10 mouse cellular contexts compared by ENCODE assay signal in the genomic region with DNA sequence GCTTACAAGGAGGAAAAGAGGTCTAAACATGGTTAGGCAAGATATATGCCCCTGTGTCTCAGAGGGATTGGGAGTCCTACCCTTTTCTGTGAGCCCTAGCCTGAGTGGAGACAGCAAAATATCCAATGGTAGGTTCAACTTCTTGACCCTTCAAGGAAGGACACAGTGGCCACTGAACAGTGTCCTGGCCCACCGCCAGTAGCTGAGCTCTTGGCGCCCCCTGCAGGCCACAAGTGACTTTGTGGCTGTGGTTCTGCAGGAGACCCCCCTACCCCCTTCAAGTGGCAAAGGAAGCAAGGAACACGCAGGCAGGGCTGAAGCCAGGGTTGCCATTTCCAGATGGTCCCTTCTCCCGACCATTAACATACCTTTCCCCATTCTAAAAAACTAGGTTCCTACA. TPM values are rescaled to one million over a fixed set of nuclear protein-coding genes. Genes with fewer than 3 reads are reported as not detected.
DNase-seq lines count a peak whose midpoint lies in the region; TF ChIP-seq lines count a peak whose summit lies in the region.
"Had no signal": no experiment of that assay in that cellular context is flagged by ENCODE, and none has a peak within 500 bp of the region (broad histone marks: within the 10 kb centered on the region; RNA-seq: fewer than 3 reads in every experiment).

No protein-coding gene starts in this region.

- peak; percentile 90 for TF ChIP-seq CTCF in layer of hippocampus, adult 2 months (conservative IDR thresholded peaks at IDR 0.05)
- TF ChIP-seq CTCF in ES-Bruce4 (IDR thresholded peaks at IDR 0.05; ENCODE audit: low read depth, low read length), result peak; percentile 89
- peak; percentile 91 for TF ChIP-seq CTCF in liver, adult 2 months (IDR thresholded peaks at IDR 0.05; ENCODE audit: low read depth, low read length)

- WGBS in liver, adult 2 months, result 10% methylated on average over 4 of the region's 4 CpGs

- no peaks in the 10 kb centered on the region for H3K4me1 ChIP-seq in ES-Bruce4 (ENCODE audit: control insufficient read depth, insufficient read depth, low read length)
- no peaks in the 10 kb centered on the region for H3K4me1 ChIP-seq in liver, adult 2 months (ENCODE audit: control insufficient read depth, insufficient read depth, low read length)

- H3K27me3 ChIP-seq in ES-Bruce4 (ENCODE audit: control insufficient read depth, insufficient read depth, low read length, poor library complexity, severe bottlenecking), result no peaks in the 10 kb centered on the region
- H3K27me3 ChIP-seq in liver, adult 2 months (ENCODE audit: control insufficient read depth, insufficient read depth, low read length), result no peaks in the 10 kb centered on the region

- H3K9me3 ChIP-seq in ES-Bruce4 (replicated peaks; ENCODE audit: control insufficient read depth, insufficient read depth, low read length, poor library complexity, severe bottlenecking), result no peaks in the 10 kb centered on the region

- no peak overlapping the region for H3K27ac ChIP-seq in layer of hippocampus, adult 2 months
- H3K27ac ChIP-seq in ES-Bruce4 (ENCODE audit: insufficient read depth, low read length), result no peak overlapping the region
- no peak overlapping the region for H3K27ac ChIP-seq in liver, adult 2 months (replicated peaks; ENCODE audit: insufficient read depth, low read depth, low read length)
- H3K27ac ChIP-seq: macrophage had no signal

- no peak overlapping the region for H3K9ac ChIP-seq in ES-Bruce4 (ENCODE audit: low read depth, poor library complexity, severe bottlenecking)
- H3K9ac ChIP-seq in liver, adult 2 months (ENCODE audit: low read depth, low read length), result no peak overlapping the region

- peak in 1 of 2 experiments; percentile 49 for DNase-seq in layer of hippocampus, adult 2 months (ENCODE audit: low spot score in 2 of 2)
- DNase-seq in layer of hippocampus, adult 18-20 months (ENCODE audit: low spot score in 2 of 2), result no peak
- DNase-seq in adrenal gland, postnatal 36 days, result peak; percentile 75 to 83
- peak; percentile 33 to 46 for DNase-seq in gastrocnemius, postnatal 36 days
- peak; percentile 10 for DNase-seq in liver, adult 2 months (ENCODE audit: extremely low read depth, low read depth, low spot score)
- DNase-seq in skeletal muscle tissue, adult 2 months (ENCODE audit: low read depth, low spot score), result peak; percentile 48
- no peak for DNase-seq in layer of hippocampus, adult 11-12 months (ENCODE audit: low spot score)

- H3K4me3 ChIP-seq in layer of hippocampus, adult 2 months, result no peak overlapping the region
- H3K4me3 ChIP-seq in ES-Bruce4 (ENCODE audit: low read depth, low read length), result no peak overlapping the region
- H3K4me3 ChIP-seq in liver, adult 2 months (ENCODE audit: insufficient read depth, low read depth, low read length), result no peak overlapping the region
- H3K4me3 ChIP-seq: erythroblast, embryonic 14.5 days had no signal

- TF ChIP-seq EP300 in ES-Bruce4 (IDR thresholded peaks at IDR 0.05; ENCODE audit: insufficient read depth, low read depth, low read length), result no peak

- intact Hi-C loops in gastrocnemius, postnatal 36 days (cut with DNase I), result loop anchor here (5.0 kb wide), 2 partner anchors 101 to 126 kb away; no protein-coding TSS in a partner anchor

- no peaks in the 10 kb centered on the region for H3K79me2 ChIP-seq in liver, adult 2 months (ENCODE audit: control insufficient read depth, insufficient read depth, low read length)

- TF ChIP-seq POLR2A in ES-Bruce4 (IDR thresholded peaks at IDR 0.05; ENCODE audit: insufficient read depth, low read length), result no peak
- TF ChIP-seq POLR2A in liver, adult 2 months (IDR thresholded peaks at IDR 0.05; ENCODE audit: extremely low read depth, insufficient read depth, low read length), result no peak

- H3K36me3 ChIP-seq in ES-Bruce4 (ENCODE audit: control insufficient read depth, insufficient read depth, low read length, poor library complexity, severe bottlenecking), result no peaks in the 10 kb centered on the region
- H3K36me3 ChIP-seq in liver, adult 2 months (ENCODE audit: control insufficient read depth, insufficient read depth, low read length), result no peaks in the 10 kb centered on the region

RNA-seq across cellular contexts. Expression of a gene that starts 10.5 kb away (rescaled TPM):
- 1 to 10 TPM; 5.2 to 6.6 TPM for total RNA-seq in layer of hippocampus, adult 2 months (2021)
- 1 to 10 TPM; 5.6 to 7.2 TPM for total RNA-seq in layer of hippocampus, adult 18-20 months (2021)
- 4.1 and 4.3 TPM in 2 replicates for polyA plus RNA-seq in ES-Bruce4 (2011; ENCODE audit: insufficient read depth, insufficient read length, low read depth, missing spikeins)
- total RNA-seq in adrenal gland, postnatal 36 days (2021), result 10 to 100 TPM; 85.4 to 96.6 TPM
- 1 to 10 TPM; 5.7 to 9.8 TPM for total RNA-seq in gastrocnemius, postnatal 36 days (2021)
- 0.40 and 0.46 TPM in 2 replicates for total RNA-seq in liver, adult 2 months (2014; rRNA removed)
- polyA plus RNA-seq in liver, adult 2 months (2012; rRNA removed), result 0.80 and 1.4 TPM in 2 replicates
- polyA plus RNA-seq: macrophage had no signal

Comparison
In these comparisons a context has a peak if more than half of its experiments do, and no peak if none do; other contexts are left out.
1. DNase-seq: peak in adrenal gland, postnatal 36 days (2 of 2), gastrocnemius, postnatal 36 days (2 of 2), liver, adult 2 months (single experiment) and skeletal muscle tissue, adult 2 months (single experiment); none in layer of hippocampus, adult 18-20 months (0 of 2) and layer of hippocampus, adult 11-12 months (single experiment).
2. RNA of a gene that starts 10.5 kb away (total RNA-seq): 85.4 to 96.6 TPM in adrenal gland, postnatal 36 days; 5.7 to 9.8 TPM in gastrocnemius, postnatal 36 days, 5.6 to 7.2 TPM in layer of hippocampus, adult 18-20 months, 5.2 to 6.6 TPM in layer of hippocampus, adult 2 months and 0.40 to 0.46 TPM in liver, adult 2 months; every median in the first group is over 4 times any median in the second.
3. Peak in every context shown above with its lines, with median percentiles within 50 percentile points of each other: CTCF ChIP-seq.